Mouse (Mus musculus): ENCODE results near the gene Adam30.
"Not testable (repeated sequence)": the region's sequence is repeated elsewhere in the genome, so short reads cannot be mapped to it uniquely, and the experiment has no call there.

Adam30 gene

DNA sequence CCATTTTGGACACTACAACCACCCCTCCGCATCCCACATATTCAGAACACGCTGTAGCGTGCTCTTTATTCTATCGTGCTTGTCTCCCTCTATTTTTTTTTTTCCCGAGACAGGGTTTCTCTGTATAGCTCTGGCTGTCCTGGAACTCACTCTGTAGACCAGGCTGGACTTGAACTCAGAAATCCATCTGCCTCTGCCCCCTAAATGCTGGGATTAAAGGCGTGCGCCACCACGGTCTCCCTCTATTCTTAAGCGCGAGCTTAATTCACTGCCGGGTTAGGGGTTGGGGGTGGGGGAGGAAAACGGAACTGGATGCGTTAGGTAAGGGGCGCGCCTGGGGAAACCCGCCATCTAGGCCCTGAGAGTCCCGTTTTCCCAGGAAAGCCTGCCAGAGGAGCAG lies at the start of gene Adam30:
Gene Adam30, plus strand, starts transcription at position 301 of the 400 bp plus-strand sequence.
- DNase-seq (ENCODE audit: low spot score in 2 of 2), result no peak

DNA sequence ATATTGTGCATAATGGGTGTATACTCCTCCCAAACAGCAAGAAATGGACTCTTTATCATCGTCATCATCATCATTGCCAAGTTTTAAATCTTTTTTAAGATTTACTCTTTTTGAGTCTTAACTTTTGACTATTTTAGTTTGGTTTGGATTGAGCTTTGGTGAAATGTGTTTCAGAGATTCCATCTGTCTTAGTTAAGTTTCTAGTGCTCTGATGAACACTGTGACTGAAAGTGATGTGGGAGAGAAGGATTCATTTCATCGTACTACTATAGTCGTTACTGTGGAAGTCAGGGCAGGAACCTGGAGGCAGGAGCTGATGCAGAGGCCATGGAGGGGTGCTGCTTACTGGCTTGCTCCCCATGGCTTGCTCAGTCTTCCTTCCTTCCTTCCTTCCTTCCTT lies 42.2 kb upstream of the Adam30 start:
- DNase-seq (ENCODE audit: low spot score in 2 of 2), result no peak

DNA sequence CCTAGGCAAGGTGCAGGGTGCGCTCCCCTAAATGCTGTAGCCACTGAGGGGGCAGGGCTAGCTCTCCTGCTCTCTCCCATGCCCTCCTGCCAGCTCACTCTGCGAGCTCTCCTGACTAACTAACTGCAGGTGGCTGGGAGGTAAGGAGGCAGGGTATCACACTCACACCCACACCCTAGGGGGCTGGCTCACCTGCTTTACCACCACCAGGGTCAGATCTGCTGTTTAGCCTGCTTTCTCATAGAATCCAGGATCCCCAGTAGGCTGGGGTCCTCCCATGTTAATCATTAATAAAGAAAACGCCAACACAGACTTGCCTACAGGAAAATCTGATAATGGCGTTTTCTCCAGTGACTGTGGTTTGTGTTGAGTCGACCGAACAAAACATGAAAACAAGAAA lies 41.1 kb upstream of the Adam30 start:
- no peak for DNase-seq (ENCODE audit: low spot score in 2 of 2)

DNA sequence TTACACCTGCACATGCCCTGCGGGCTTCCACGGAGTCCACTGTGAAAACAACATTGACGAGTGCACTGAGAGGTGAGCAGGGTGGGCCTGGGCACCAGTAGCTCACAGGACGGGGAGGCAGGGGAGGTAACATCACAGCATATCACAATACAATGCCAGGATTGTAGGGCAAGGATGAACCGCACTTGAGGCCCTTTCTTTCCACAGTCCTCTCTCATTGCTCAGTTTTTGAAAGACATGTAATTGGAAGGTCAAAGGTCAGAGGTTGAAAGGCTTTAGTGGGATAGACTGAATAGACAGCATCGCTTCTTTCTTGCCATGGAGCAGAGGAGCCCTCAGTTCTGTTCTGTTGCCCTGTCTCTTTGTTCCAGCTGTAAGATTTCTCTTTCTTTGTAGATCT lies 39.5 kb upstream of the Adam30 start:
- DNase-seq (ENCODE audit: low spot score in 2 of 2), result no peak

DNA sequence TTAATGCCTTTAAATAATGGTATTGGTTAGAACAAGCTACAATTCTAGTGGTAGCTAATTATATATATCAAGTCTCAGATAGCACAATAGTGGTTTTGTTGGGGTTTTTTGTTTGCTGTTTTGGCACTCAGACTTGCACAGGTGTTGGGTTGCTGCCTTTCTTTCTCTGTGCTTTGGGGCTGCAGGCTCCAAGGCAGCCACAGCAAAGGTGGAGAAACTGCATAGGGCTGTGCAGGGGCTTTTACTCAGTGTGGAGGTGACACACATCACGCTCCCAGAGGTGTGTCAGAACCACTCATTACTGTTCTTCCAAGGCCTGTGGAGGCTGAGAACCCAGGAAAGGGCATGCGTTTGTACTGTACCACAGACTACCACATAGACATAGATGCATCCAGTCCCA lies 32.7 kb upstream of the Adam30 start:
- no peak for DNase-seq (ENCODE audit: low spot score in 2 of 2)

DNA sequence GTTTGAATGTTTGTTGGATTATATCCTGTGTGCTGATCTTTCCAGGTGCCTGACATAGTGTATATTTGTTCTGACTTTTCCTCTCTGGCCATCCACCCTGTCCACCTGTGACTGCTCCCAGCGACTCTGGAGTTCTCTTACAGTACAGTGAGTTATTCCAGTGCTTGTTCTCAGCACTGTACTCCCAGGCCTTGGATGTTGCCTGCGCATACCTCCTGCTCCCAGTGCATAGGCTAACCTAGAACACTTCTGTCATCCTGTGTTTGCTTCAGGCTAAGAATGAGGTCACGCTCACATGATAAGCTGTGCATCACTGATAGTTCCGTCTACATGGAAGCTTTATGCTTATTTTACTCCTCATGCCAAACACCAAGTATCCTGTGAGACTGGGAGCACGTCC lies 31.7 kb upstream of the Adam30 start:
- DNase-seq (ENCODE audit: low spot score in 2 of 2), result no peak

DNA sequence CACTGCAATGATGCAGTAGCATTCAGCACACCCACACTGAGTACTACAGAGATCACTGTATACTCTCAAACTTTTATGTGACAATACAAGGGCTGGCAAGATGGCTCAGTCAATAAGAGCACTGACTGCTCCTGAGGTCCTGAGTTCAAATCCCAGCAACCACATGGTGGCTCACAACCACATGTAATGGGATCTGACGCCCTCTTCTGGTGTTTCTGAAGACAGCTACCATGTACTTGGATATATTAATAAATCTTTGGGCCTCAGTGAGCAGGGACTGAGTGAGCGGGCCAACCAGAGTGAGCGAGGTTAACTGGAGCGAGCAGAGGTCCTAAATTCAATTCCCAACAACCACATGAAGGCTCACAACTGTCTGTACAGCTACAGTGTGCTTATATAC lies 28.3 kb upstream of the Adam30 start:
- not testable (repeated sequence) for DNase-seq (ENCODE audit: low spot score in 2 of 2)

DNA sequence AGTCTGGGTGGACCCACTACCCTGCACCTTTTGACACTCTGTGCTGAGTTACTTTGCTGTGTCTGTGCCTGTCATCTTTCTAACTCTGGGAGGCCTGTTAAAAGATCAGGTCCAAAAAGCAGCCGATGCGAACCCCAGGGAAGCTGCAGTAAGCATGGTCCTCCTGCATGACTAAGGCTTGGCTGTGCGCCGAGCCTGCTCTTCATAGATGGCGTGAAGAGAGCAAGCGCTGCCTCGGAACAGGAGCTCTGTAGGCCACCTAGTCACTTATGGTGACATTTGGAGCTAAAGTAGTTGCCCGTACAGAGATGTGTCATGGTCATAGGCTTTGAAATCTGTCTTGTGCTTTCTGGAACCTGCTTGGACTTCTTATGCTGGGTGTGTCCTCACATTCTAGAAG lies 27.8 kb upstream of the Adam30 start:
- DNase-seq (ENCODE audit: low spot score in 2 of 2), result no peak

DNA sequence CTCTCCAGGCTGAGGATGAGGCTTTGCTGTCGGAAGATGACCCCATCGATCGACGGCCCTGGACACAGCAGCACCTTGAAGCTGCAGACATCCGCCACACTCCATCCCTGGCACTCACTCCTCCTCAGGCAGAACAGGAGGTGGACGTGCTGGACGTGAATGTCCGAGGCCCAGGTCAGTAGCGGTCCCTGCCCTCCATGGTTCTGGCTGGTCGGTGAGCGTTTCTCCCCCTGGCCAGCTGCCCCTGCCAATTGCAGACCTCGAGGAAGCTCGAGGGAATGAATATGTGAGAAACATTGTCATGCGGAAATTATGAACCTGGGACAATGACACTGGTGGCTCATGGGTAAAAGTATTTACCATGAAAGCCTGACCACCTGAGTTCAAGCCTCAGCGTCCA lies 19.0 kb upstream of the Adam30 start:
- DNase-seq (ENCODE audit: low spot score in 2 of 2), result no peak

DNA sequence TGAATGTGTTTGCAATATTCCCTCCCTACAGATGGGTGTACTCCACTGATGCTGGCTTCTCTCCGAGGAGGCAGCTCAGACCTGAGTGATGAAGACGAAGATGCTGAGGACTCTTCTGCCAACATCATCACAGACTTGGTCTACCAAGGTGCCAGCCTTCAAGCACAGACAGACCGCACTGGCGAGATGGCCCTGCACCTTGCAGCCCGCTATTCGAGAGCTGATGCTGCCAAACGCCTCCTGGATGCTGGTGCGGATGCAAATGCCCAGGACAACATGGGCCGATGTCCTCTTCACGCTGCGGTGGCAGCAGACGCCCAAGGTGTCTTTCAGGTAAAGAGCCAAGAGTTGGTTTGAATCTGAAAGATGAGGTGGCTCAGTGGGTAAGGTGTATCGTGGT lies 17.6 kb upstream of the Adam30 start:
- no peak for DNase-seq (ENCODE audit: low spot score in 2 of 2)

DNA sequence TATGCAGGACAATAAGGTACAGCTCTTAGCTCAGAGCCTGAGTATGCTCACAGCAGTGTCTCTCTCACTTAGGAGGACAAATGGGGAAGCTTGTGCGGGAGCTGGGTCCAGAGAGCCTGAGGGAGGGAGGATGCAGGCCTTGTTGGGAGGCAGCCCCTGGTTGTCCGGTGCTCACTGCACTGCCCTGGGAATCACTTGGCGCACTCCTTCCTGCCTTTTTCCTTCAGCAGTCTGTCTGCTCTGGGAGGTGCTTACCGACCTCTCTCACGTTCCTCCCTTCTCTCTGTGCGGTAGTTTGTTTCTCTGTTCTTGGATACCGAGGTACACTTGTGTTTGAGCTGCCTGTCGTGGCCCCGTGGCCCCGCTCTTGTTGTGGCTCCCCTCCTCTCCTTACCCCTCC lies 15.2 kb upstream of the Adam30 start:
- DNase-seq (ENCODE audit: low spot score in 2 of 2), result no peak

DNA sequence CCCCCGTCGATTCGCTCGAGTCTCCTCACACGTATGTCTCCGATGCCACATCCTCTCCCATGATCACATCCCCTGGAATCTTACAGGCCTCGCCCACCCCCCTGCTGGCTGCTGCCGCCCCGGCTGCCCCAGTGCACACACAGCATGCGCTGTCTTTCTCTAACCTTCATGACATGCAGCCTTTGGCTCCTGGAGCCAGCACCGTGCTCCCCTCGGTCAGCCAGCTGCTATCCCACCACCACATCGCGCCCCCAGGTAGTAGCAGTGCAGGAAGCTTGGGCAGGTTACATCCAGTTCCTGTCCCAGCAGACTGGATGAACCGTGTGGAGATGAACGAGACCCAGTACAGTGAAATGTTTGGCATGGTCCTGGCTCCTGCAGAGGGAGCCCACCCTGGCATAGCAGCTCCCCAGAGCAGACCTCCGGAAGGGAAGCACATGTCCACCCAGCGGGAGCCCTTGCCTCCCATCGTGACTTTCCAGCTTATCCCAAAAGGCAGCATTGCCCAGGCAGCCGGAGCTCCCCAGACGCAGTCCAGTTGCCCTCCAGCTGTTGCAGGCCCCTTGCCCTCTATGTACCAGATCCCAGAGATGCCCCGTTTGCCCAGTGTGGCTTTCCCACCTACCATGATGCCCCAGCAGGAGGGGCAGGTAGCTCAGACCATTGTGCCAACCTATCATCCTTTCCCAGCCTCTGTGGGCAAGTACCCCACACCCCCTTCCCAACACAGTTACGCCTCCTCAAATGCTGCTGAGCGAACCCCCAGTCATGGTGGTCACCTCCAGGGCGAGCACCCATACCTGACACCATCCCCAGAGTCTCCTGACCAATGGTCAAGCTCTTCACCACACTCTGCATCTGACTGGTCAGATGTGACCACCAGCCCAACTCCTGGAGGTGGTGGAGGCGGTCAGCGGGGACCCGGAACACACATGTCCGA lies 13.7 kb upstream of the Adam30 start:
- no peak for DNase-seq (ENCODE audit: low spot score in 2 of 2)

DNA sequence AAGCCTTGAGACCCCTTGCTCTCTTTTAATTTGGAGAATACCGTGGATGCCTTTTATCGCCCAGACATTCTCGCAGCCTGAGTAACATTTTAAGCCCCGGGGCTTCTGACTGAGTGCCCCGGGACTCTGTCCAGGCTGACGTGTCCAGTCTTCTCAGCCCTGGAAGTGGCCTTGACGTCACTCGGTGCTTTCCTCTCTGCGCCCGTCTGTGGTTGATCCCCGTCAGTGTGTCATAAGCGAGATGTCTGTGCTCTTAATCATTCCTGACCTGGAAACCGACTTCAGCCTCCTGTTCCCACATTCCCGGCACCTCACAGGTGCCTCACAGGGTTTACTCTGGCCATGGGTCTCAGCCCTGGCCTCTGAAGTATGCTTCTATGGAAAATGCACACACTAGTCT lies 12.7 kb upstream of the Adam30 start:
- no peak for DNase-seq (ENCODE audit: low spot score in 2 of 2)

DNA sequence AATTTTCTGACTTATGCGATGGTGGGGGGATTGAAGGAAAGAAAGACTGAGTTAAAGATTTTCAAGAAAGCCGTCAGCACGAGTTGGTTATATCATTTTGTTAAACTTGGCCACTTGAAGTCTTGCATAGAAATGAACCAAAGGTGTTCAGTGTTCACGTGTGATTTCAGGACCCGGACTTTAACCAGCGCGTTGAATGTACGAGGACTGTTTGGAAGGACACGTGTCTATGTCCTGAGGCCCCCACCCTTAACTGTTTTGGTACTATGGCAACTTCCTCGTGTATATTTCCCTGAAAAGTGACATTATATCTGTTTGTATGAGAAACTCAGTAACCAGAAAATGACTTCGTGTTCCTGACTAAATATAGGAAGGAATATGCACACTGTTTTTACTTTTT lies 10.5 kb upstream of the Adam30 start:
- no peak for DNase-seq (ENCODE audit: low spot score in 2 of 2)

DNA sequence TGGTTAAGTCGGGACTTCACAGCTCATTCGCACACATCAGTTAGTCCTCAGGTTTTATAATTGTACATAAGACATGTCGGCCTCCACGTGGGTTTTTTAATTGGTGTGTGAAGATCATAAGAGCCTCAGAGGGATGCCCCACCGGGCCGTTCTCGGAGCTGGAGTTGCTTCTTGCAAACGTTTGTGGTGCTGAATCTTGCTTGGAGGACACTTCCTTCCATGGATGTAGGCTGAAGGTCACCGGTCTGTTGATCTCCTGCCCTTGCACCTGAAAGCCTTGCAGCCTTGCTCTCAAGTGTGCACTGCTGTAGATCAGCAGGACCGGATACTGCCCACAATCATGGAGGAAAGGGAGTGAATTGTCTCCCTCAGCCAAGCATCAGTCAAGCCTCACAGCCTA lies 9.4 kb upstream of the Adam30 start:
- no peak for DNase-seq (ENCODE audit: low spot score in 2 of 2)

DNA sequence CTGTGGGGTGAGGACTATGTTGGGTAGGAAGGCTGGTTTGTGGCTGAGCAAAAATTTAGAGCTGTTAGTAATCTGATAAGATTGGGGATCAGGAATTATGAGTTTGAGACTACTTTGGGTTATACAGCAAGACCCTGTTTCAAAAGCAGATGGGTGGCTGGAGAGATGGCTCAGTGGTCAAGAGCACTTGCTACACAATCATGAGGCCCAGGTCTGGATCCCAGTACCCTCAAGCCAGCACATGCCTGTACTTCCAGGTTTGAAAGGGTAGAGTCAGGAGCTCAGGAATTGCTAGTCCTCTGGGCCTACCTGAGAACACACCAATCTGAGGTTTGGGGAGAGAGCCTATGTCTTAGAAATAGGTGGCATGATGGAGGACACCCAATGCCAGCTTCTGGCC lies 7.0 kb upstream of the Adam30 start:
- no peak for DNase-seq (ENCODE audit: low spot score in 2 of 2)

DNA sequence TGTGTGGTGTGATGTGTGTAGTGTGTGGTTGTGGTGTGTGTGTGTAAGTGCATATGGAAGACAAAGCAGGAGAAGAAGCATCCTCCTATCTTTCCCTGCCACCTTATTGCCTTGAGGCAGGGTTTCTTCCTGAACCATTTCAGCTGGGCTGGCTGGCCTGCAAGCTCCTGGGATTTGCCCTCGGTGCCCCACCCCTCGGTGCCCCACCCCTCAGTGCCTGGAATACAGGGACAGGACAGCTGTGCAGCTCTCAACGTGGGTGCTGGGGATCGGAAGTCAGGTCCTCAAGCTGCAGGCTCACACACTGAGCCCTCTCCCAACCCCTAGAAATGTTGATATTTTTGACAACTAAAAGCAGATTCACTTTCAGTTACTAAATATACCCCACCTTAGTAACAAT lies 4.3 kb upstream of the Adam30 start:
- DNase-seq (ENCODE audit: low spot score in 2 of 2), result no peak

DNA sequence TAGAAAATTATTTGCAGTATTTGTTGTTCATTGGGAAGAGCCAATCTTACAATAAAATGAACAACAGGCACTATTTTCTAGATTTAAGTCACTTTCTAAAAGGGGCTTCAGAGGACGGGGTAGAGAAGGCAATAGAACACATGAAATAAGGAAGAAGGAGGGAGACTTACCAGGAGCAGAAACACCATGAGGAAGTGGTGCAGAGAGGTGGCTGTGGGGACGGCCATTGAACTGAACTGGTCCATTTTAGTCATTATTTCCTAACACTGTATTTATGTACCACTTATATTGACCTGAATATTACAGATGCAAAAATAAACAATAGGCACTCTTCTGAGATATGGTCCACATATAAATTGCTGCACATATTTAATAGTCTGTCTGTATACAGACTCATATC lies 3.4 kb upstream of the Adam30 start:
- no peak for DNase-seq (ENCODE audit: low spot score in 2 of 2)

DNA sequence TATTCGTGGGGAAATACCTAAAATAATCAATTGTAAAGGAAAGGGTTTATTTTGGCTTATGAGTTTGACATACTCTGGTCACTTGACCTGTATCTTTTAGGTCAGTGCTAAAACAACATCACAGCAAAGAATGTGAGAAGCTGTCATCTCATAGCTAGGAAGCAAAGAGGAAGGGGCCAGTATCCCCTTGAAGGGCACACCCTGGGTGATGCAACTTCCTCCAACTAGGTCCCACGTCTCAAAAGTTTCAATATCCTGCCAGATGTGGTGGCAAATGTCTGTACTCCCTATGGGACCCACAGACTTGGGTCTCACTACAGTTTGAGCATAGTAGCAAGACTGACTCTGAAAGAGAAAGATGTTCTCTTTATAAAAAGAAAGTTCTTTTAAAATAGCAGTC lies 2.8 kb upstream of the Adam30 start:
- no peak for DNase-seq (ENCODE audit: low spot score in 2 of 2)

DNA sequence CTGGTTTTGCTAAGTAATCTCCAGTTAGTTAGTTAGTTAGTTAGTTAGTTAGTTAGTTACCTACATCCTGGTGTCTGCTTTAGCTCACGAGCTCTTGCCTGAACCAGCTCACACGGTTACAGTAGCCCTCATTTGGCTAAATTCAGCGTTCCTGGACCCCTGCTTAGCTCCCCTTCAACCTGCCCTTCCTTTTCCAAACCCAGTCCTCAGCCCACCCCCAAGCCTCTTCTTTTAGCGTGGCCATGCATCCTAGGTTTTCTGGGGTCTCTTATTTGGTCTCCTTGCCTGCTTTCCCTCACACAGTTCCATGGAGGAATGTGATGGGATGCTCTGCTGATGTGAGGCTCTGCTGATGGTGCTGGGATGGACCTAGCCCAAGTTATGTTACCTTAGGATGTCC lies 1.8 kb upstream of the Adam30 start:
- DNase-seq (ENCODE audit: low spot score in 2 of 2), result no peak

DNA sequence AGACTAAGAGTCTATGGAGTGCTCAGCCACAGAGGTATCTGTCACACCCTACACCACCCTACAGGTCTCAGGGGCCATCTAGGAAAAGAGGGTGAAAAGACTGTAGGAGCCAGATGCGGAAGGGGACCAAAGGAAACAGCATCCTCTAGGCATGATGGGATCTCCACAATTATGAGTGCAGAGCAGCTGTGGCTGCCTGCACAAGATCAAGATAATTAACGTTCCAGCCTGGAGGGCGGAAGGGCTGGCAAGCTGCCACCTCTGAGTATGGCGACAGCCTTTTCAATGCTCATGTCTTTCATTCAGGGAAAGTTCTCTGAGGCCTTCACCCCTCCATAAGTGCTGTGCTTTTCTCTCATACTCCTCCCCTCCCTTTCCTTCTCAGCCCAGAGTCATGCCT lies 1.1 kb upstream of the Adam30 start:
- no peak for DNase-seq (ENCODE audit: low spot score in 2 of 2)

DNA sequence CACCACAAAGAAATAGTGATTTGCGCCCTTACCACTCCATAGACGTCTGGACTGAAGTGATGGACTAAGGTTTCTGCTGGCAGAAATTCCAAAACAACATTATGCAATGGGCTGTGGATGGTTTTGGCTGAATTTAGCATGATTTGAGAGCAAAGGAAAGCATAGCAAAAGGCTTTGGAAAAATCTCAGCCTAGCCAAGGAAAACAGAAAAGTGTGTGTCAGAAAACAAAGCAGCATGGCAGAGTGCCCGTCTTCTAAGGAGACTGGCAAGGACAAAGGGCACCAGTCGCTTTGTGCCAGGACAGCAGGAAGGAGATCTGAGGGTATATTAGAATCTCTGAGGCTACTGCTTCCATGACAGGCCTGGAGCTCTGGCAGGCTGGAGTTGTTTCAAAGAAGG lies 17.9 kb downstream of the Adam30 start:
- DNase-seq (ENCODE audit: low spot score in 2 of 2), result peak; percentile 20 to 34

DNA sequence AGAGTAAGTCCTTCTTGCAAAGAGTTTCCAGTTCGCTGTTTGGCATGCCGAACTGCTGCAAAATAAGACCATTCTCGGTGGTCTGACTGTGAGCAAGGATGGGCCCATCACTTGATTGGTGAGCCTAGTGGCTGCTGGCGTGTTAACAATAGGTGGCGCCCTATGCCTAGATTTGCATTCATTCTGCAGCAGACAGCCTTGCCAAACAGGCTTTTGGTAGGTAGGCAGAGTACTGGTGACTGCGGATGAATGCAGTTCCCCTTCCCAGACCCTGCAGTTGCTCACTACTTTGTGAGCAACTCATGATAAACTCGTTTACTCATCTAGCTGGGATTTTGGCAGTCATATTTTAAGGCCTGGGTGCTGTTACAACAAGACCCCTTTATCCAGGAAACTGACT lies 20.4 kb downstream of the Adam30 start:
- peak; percentile 19 to 21 for DNase-seq (ENCODE audit: low spot score in 2 of 2)

DNA sequence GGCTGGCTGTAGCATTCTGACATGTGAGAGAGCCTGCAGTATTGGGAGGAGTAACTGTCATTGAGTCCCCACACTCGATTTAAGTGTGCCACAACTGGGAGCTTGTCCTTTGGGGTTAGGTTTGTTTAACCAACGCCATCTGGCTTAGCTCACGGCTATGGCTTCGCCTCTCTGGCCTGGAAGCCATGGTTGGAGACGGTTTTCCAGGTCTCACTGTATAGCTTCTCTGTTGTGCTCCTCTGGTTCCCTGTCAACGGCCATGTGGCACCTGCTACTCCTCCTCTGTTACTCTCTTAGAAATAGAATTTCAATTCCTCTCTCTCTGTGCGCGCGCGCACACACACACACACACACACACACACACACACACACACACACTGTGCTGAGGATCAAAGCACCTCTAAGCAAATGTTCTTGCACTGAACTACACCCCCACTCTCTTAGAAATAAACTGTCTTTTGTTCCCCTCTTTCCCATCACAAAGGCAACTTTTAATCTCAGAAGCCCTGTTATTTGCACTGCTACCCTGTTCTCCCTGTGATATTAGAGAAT lies 24.8 kb downstream of the Adam30 start:
- no peak for DNase-seq (ENCODE audit: low spot score in 2 of 2)
